Mouse (Mus musculus) heart, embryonic 13.5 days (tissue): ENCODE results near the gene Olfr412. TPM values are rescaled to one million over a fixed set of nuclear protein-coding genes. Genes with fewer than 3 reads are reported as not detected.

Experiments used
- ATAC-seq: fragments of 200-750 bp; cut with Nextera tagmentation; 2 replicates; pipeline ENCODE4 v1.8.0; 2017; ENCODE audit warnings: moderate TSS enrichment; ENCODE audit not compliant: insufficient number of reproducible peaks, low FRiP score, low TSS enrichment; ENCODE audit errors: extremely low read depth
- H3K27ac ChIP-seq: fragments of 300-500 bp; sonication (generic); replicated peaks from 2 replicates; pipeline ENCODE4 v1.5.1; 2015; ENCODE audit warnings: moderate library complexity, mild to moderate bottlenecking, inconsistent platforms
- H3K27me3 ChIP-seq: fragments of 300-500 bp; sonication (generic); replicated peaks from 2 replicates; pipeline ENCODE4 v1.6.1; 2015; ENCODE audit warnings: mild to moderate bottlenecking, inconsistent platforms
- H3K36me3 ChIP-seq: fragments of 300-500 bp; sonication (generic); 2 replicates; pipeline ENCODE4 v1.6.1; 2015; ENCODE audit warnings: mild to moderate bottlenecking, inconsistent platforms
- H3K4me1 ChIP-seq: fragments of 300-500 bp; sonication (generic); 2 replicates; pipeline ENCODE4 v1.6.1; 2015; ENCODE audit warnings: inconsistent platforms
- H3K4me2 ChIP-seq: fragments of 300-500 bp; sonication (generic); 2 replicates; pipeline ENCODE4 v1.6.1; 2015; ENCODE audit warnings: inconsistent platforms, mild to moderate bottlenecking, moderate library complexity
- H3K4me3 ChIP-seq: fragments of 300-500 bp; sonication (generic); 2 replicates; pipeline ENCODE4 v1.5.1; 2015; ENCODE audit warnings: moderate library complexity, mild to moderate bottlenecking, inconsistent platforms
- H3K9ac ChIP-seq: fragments of 300-500 bp; sonication (generic); 2 replicates; pipeline ENCODE4 v1.6.1; 2015; ENCODE audit warnings: inconsistent platforms, mild to moderate bottlenecking, moderate library complexity
- H3K9me3 ChIP-seq: fragments of 300-500 bp; sonication (generic); 2 replicates; pipeline ENCODE4 v1.6.1; 2016; ENCODE audit warnings: inconsistent platforms
- WGBS: fragments of 180-500 bp; shearing (Covaris S2); methylation state at CpG from one replicate; pipeline ENCODE4 v1.1.7; 2015; ENCODE audit warnings: mixed read lengths; 5-methylcytosine and 5-hydroxymethylcytosine counted together
- polyA plus RNA-seq: library from polyadenylated mRNA; unstranded; fragments of >200 nt; fragmentation: Nextera tagmentation; extraction: Ambion mirVana; gene quantifications from 2 replicates; pipeline ENCODE4 v1.2.1, GENCODE M21; 2015

Olfr412 gene
- polyA plus RNA-seq, 1 experiment from 2014 or later: not detected

DNA sequence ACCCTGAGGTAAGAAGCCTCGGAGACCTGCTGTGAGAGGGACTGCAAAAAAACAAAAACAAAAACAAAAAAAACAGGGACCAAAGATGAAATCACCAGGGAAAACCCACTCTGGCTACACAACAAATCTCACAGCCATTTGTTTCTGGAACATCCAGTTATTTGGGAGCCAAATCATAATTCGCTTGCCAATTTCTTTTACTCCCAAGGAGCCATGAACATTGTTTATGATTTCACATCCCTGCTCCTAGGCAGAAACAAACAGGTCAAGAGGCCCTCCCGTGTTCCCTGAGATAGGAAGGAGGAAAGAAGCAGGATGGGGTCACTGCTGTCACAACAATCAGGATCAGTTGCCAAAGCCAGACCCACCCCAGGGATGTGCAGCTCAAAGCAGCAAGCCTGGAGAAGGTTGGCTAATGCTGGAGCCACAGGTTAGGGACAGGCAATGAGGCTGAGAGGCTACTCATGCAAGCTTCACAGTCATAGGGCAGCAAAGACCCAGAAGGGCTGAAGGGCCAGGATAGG lies 51.6 kb downstream of the Olfr412 start:
- WGBS: 68% methylated on average over 3 of the region's 3 CpGs
- Histone ChIP-seq H3K4me1 (peaks cover 45% of the 10 kb centered on the region), H3K4me3 (no peak overlapping the region), H3K36me3 (peaks cover 28% of the 10 kb centered on the region; the same call in 1 of the 2 replicates), H3K27ac (no peak overlapping the region), H3K27me3 (no peaks in the 10 kb centered on the region), H3K4me2 (no peak overlapping the region), H3K9me3 (no peaks in the 10 kb centered on the region), H3K9ac (0 out of 2 replicates have a peak overlapping the region, but pooled peaks have one; percentile 28)
- no peak for ATAC-seq

DNA sequence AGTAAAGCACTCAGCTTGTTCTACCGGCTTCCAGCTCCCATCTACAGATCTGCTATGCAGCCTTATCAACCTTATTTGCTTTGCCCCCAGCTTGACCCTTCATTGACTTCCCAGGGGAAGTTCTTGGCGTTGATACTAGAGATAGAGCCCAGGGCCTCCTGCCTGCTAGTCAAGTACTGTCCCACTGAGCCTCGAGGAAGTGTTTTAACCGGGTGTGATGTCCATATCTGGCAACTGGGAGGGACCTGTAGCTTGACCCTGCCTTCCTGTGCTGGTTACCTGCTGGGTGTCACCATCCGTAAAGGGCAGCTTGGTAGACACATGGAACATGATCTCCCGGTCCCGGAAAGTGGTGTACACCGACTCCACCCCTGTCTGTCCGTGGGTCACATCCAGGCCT lies 52.2 kb downstream of the Olfr412 start:
- H3K4me2 ChIP-seq: no peak overlapping the region
- 37% methylated on average over 9 of the region's 9 CpGs for WGBS
- H3K27me3 ChIP-seq: no peaks in the 10 kb centered on the region
- H3K9me3 ChIP-seq: no peaks in the 10 kb centered on the region
- no peak overlapping the region for H3K27ac ChIP-seq
- no peak overlapping the region for H3K4me3 ChIP-seq
- ATAC-seq: no peak
- peaks cover 39% of the 10 kb centered on the region for H3K4me1 ChIP-seq
- peaks cover 28% of the 10 kb centered on the region; the same call in 1 of the 2 replicates for H3K36me3 ChIP-seq
- 0 out of 2 replicates have a peak overlapping the region, but pooled peaks have one; percentile 28 for H3K9ac ChIP-seq

DNA sequence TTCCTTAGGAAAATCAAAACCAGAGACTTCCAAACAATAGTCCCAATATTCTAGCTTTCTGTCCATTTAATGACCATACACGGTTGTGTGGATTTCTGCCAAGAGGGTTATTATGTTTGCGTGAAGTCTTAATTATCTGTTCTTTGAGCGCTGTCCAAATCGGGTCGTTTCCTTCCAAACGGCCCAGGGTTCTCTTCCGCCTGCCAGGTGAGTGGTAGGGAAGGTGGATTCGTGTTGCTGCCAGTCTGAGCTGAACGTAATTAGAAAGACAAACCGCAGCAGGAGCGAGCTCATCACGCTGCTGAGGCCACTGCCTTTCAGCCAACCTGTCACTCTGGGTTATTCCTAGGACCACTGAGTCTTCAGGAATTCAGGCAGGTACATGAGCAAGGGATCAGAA lies 53.9 kb downstream of the Olfr412 start:
- peaks cover 23% of the 10 kb centered on the region for H3K4me1 ChIP-seq
- H3K27me3 ChIP-seq: no peaks in the 10 kb centered on the region
- ATAC-seq: no peak
- no peak overlapping the region for H3K27ac ChIP-seq
- no peaks in the 10 kb centered on the region for H3K9me3 ChIP-seq
- H3K36me3 ChIP-seq: peaks cover 28% of the 10 kb centered on the region; the same call in 1 of the 2 replicates
- 79% methylated on average over 12 of the region's 12 CpGs for WGBS
- H3K4me2 ChIP-seq: no peak overlapping the region
- H3K4me3 ChIP-seq: no peak overlapping the region
- no peak overlapping the region for H3K9ac ChIP-seq

Other genes starting within 250 kb of the Olfr412 start
- gene Olfr401, start 248.4 kb upstream of the Olfr412 start, polyA plus RNA-seq: not detected in 2 replicates
- not detected in 2 replicates for gene Olfr402, start 208.5 kb upstream of the Olfr412 start, polyA plus RNA-seq
- not detected in 2 replicates for gene Olfr403, start 175.8 kb upstream of the Olfr412 start, polyA plus RNA-seq
- not detected in 2 replicates for gene Olfr43, start 150.7 kb upstream of the Olfr412 start, polyA plus RNA-seq
- gene Olfr406, start 102.3 kb upstream of the Olfr412 start, polyA plus RNA-seq: not detected in 2 replicates
- gene Olfr59, start 78.3 kb upstream of the Olfr412 start, polyA plus RNA-seq: not detected in 2 replicates
- not detected in 2 replicates for gene Olfr410, start 24.0 kb upstream of the Olfr412 start, polyA plus RNA-seq
- gene Olfr411, start 9.4 kb upstream of the Olfr412 start, polyA plus RNA-seq: not detected in 2 replicates
- gene Rap1gap2, start 248.8 kb downstream of the Olfr412 start, polyA plus RNA-seq: 3.1 and 4.0 TPM in 2 replicates